Mouse (Mus musculus) liver, adult 2 months (tissue): Measurements from ENCODE around the gene Nfkbib. TPM values are rescaled to one million over a fixed set of nuclear protein-coding genes. Genes with fewer than 3 reads are reported as not detected.

Source experiments
- DNase-seq: peaks from one replicate; pipeline ENCODE4 v3.0.0-alpha.2; 2011; ENCODE audit warnings: low read depth, low spot score; ENCODE audit errors: extremely low read depth
- H3K27ac ChIP-seq: fragments of 200-500 bp; replicated peaks from 2 replicates; pipeline ENCODE4 v1.5.1; 2012; ENCODE audit warnings: low read depth, mild to moderate bottlenecking, control low read depth, inconsistent platforms, low read length; ENCODE audit not compliant: insufficient read depth
- H3K27me3 ChIP-seq: fragments of 200-500 bp; 2 replicates; pipeline ENCODE4 v1.6.1; 2012; ENCODE audit warnings: mild to moderate bottlenecking, moderate library complexity, low read length, inconsistent platforms; ENCODE audit not compliant: control insufficient read depth, insufficient read depth
- H3K36me3 ChIP-seq: fragments of 200-500 bp; 2 replicates; pipeline ENCODE4 v1.6.1; 2012; ENCODE audit warnings: low read length, inconsistent platforms; ENCODE audit not compliant: control insufficient read depth, insufficient read depth
- H3K4me1 ChIP-seq: fragments of 200-500 bp; 2 replicates; pipeline ENCODE4 v1.6.1; 2011; ENCODE audit warnings: low read length; ENCODE audit not compliant: control insufficient read depth, insufficient read depth
- H3K4me3 ChIP-seq: fragments of 200-500 bp; 2 replicates; pipeline ENCODE4 v1.5.1; 2011; ENCODE audit warnings: low read depth, mild to moderate bottlenecking, control low read depth, low read length, moderate library complexity; ENCODE audit not compliant: insufficient read depth
- H3K79me2 ChIP-seq: fragments of 200-500 bp; 2 replicates; pipeline ENCODE4 v1.6.1; 2012; ENCODE audit warnings: inconsistent platforms, mild to moderate bottlenecking, low read length, moderate library complexity; ENCODE audit not compliant: control insufficient read depth, insufficient read depth
- H3K9ac ChIP-seq: fragments of 200-500 bp; 2 replicates; pipeline ENCODE4 v1.6.1; 2012; ENCODE audit warnings: low read depth, mild to moderate bottlenecking, control low read depth, inconsistent platforms, low read length
- CTCF ChIP-seq: fragments of 200-500 bp; IDR thresholded peaks from 2 replicates; pipeline ENCODE4 v1.5.1; 2011; ENCODE audit warnings: low read depth, low read length, control low read depth
- POLR2A ChIP-seq: fragments of 200-500 bp; IDR thresholded peaks from 2 replicates; pipeline ENCODE4 v1.6.1; 2011; ENCODE audit warnings: low read length, control low read depth; ENCODE audit not compliant: insufficient read depth; ENCODE audit errors: extremely low read depth
- WGBS: fragments of 180-500 bp; shearing (Covaris S2); methylation state at CpG from one replicate; pipeline ENCODE4 v1.1.7; 2018; 5-methylcytosine and 5-hydroxymethylcytosine counted together
- polyA plus RNA-seq: library from polyadenylated mRNA; depleted of rRNA; stranded (reverse); fragments of >200 nt; gene quantifications from 2 replicates; pipeline ENCODE4 v1.2.3, GENCODE M21; 2012
- total RNA-seq: library from RNA; depleted of rRNA; stranded (reverse); fragments of >200 nt; gene quantifications from 2 replicates; pipeline ENCODE4 v1.2.3, GENCODE M21; 2014

The Nfkbib gene
- total and polyA plus RNA-seq, 2 experiments, result 7.3 to 39.9 TPM

- no peak overlapping the region for H3K4me3 ChIP-seq
- peaks cover 18% of the 10 kb centered on the region; the same call in 1 of the 2 replicates for H3K79me2 ChIP-seq
- no peak overlapping the region; the same call in 1 of the 2 replicates for H3K9ac ChIP-seq
- TF ChIP-seq CTCF, result no peak
- TF ChIP-seq POLR2A, result no peak
- DNase-seq, result no peak
- H3K36me3 ChIP-seq, result peaks cover 55% of the 10 kb centered on the region
- WGBS, result 60% methylated on average over 5 of the region's 5 CpGs
- no peaks in the 10 kb centered on the region for H3K27me3 ChIP-seq
- H3K4me1 ChIP-seq, result peaks cover 8% of the 10 kb centered on the region
- peak overlapping the region; percentile 33; the same call in 1 of the 2 replicates for H3K27ac ChIP-seq
Measured at GRCm38 (mm10) chr7:28812949-28813348, 45.6 kb upstream of the Nfkbib start.

- H3K4me1 ChIP-seq, result peaks cover 9% of the 10 kb centered on the region
- no peaks in the 10 kb centered on the region for H3K27me3 ChIP-seq
- H3K79me2 ChIP-seq, result peaks cover 18% of the 10 kb centered on the region; the same call in 1 of the 2 replicates
- H3K4me3 ChIP-seq, result peak overlapping the region; percentile 7; the same call in 1 of the 2 replicates
- TF ChIP-seq POLR2A (no peak), CTCF (no peak)
- peak; percentile 42 for DNase-seq
- peaks cover 49% of the 10 kb centered on the region for H3K36me3 ChIP-seq
- WGBS, result 9% methylated on average over 4 of the region's 4 CpGs
- H3K9ac ChIP-seq, result peak overlapping the region; percentile 48
- peak overlapping the region; percentile 33 for H3K27ac ChIP-seq
Measured at GRCm38 (mm10) chr7:28812436-28812835, 45.1 kb upstream of the Nfkbib start.

- Histone ChIP-seq H3K9ac (peak overlapping the region; percentile 71), H3K27me3 (no peaks in the 10 kb centered on the region), H3K79me2 (peaks cover 18% of the 10 kb centered on the region; the same call in 1 of the 2 replicates), H3K27ac (peak overlapping the region; percentile 42; the same call in 1 of the 2 replicates), H3K4me1 (peaks cover 7% of the 10 kb centered on the region), H3K4me3 (peak overlapping the region; percentile 73), H3K36me3 (peaks cover 43% of the 10 kb centered on the region)
- TF ChIP-seq CTCF (no peak), POLR2A (no peak)
- DNase-seq, result no peak
- WGBS, result 0% methylated on average over 7 of the region's 7 CpGs
Measured at GRCm38 (mm10) chr7:28811640-28812275, 44.4 kb upstream of the Nfkbib start.

- WGBS, result under 1% methylated on average over 40 of the region's 40 CpGs
- TF ChIP-seq POLR2A (no peak), CTCF (no peak)
- Histone ChIP-seq H3K27ac (peak overlapping the region; percentile 77), H3K36me3 (peaks cover 37% of the 10 kb centered on the region), H3K27me3 (no peaks in the 10 kb centered on the region), H3K79me2 (peaks cover 16% of the 10 kb centered on the region; the same call in 1 of the 2 replicates), H3K9ac (peak overlapping the region; percentile 93), H3K4me1 (peaks cover 7% of the 10 kb centered on the region), H3K4me3 (peak overlapping the region; percentile 73)
- DNase-seq, result peak; percentile 65
Measured at GRCm38 (mm10) chr7:28811228-28811627, 43.9 kb upstream of the Nfkbib start.

GRCm38 (mm10) chr7:28810107-28811066 is 43.1 kb upstream of the Nfkbib start:
- WGBS, result under 1% methylated on average over 70 of the region's 70 CpGs
- TF ChIP-seq POLR2A (peak; percentile 93), CTCF (peak; percentile 48)
- peak; percentile 99 for DNase-seq
- peak overlapping the region; percentile 96 for H3K27ac ChIP-seq
- peak overlapping the region; percentile 93 for H3K9ac ChIP-seq
- H3K4me3 ChIP-seq, result peak overlapping the region; percentile 79
- H3K36me3 ChIP-seq, result peaks cover 29% of the 10 kb centered on the region
- H3K79me2 ChIP-seq, result peaks cover 13% of the 10 kb centered on the region; the same call in 1 of the 2 replicates
- no peaks in the 10 kb centered on the region for H3K27me3 ChIP-seq
- peaks cover 7% of the 10 kb centered on the region for H3K4me1 ChIP-seq
